Comparison of ENCODE assay signal across 10 mouse cellular contexts in genomic region chr7:142285130-142285835, GRCm38 (mm10). TPM values are rescaled to one million over a fixed set of nuclear protein-coding genes. Genes with fewer than 3 reads are reported as not detected.
DNase-seq lines count a peak whose midpoint lies in the region; ATAC-seq and TF ChIP-seq lines count a peak whose summit lies in the region.
"Had no signal": no experiment of that assay in that cellular context is flagged by ENCODE, and none has a peak within 500 bp of the region (broad histone marks: within the 10 kb centered on the region; RNA-seq: fewer than 3 reads in every experiment).

No protein-coding gene starts in this region.

- H3K36me3 ChIP-seq in embryonic facial prominence, embryonic 15.5 days = no peaks in the 10 kb centered on the region
- H3K36me3 ChIP-seq in lung, postnatal 0 days (ENCODE audit: insufficient read depth, low read length) = no peaks in the 10 kb centered on the region

- peaks cover 8% of the 10 kb centered on the region for H3K27me3 ChIP-seq in embryonic facial prominence, embryonic 15.5 days
- no peaks in the 10 kb centered on the region for H3K27me3 ChIP-seq in lung, postnatal 0 days (replicated peaks; ENCODE audit: insufficient read depth, low read length)

- no peak overlapping the region for H3K27ac ChIP-seq in embryonic facial prominence, embryonic 15.5 days (replicated peaks)
- H3K27ac ChIP-seq in lung, postnatal 0 days (ENCODE audit: low read length) = 0 out of 2 replicates have a peak overlapping the region, but pooled peaks have one; percentile 20

- 20% methylated on average over 23 of the region's 23 CpGs for WGBS in embryonic facial prominence, embryonic 15.5 days
- 16% methylated on average over 23 of the region's 23 CpGs for WGBS in lung, postnatal 0 days

- H3K4me2 ChIP-seq in embryonic facial prominence, embryonic 15.5 days (replicated peaks) = peak overlapping the region; percentile 60
- peak overlapping the region; percentile 77 for H3K4me2 ChIP-seq in lung, postnatal 0 days (replicated peaks; ENCODE audit: low read depth, low read length)

- H3K4me3 ChIP-seq in embryonic facial prominence, embryonic 15.5 days (replicated peaks) = peak overlapping the region; percentile 52
- H3K4me3 ChIP-seq in lung, postnatal 0 days (ENCODE audit: low read depth, low read length) = no peak overlapping the region; the same call in 1 of the 2 replicates

- 0 out of 2 replicates have a peak, but pooled peaks have one; percentile 3 for TF ChIP-seq EP300 in lung, postnatal 0 days (IDR thresholded peaks at IDR 0.05)

- peak; percentile 62 for TF ChIP-seq CTCF in lung, postnatal 0 days (IDR thresholded peaks at IDR 0.05)

- H3K9ac ChIP-seq in embryonic facial prominence, embryonic 15.5 days = no peak overlapping the region
- H3K9ac ChIP-seq in lung, postnatal 0 days (replicated peaks; ENCODE audit: low read depth) = no peak overlapping the region

- DNase-seq in urinary bladder, adult 18-20 months (ENCODE audit: low spot score in 2 of 2) = peak; percentile 10 to 26
- DNase-seq in urinary bladder, postnatal 10 days (ENCODE audit: low spot score) = no peak
- DNase-seq in heart, postnatal 4 days = peak; percentile 52
- peak; percentile 9 for DNase-seq in layer of hippocampus, adult 9-11 months
- peak; percentile 54 for DNase-seq in lung, postnatal 0 days (ENCODE audit: low spot score)
- peak; percentile 16 for DNase-seq in right cerebral cortex, postnatal 14 days
- DNase-seq in T-cell, adult 2 months (ENCODE audit: low spot score) = no peak

- H3K9me3 ChIP-seq in embryonic facial prominence, embryonic 15.5 days (replicated peaks) = no peaks in the 10 kb centered on the region
- H3K9me3 ChIP-seq in lung, postnatal 0 days (ENCODE audit: low read length) = no peaks in the 10 kb centered on the region

- peaks cover 7% of the 10 kb centered on the region; the same call in 1 of the 2 replicates for H3K4me1 ChIP-seq in embryonic facial prominence, embryonic 15.5 days
- no peaks in the 10 kb centered on the region for H3K4me1 ChIP-seq in lung, postnatal 0 days (ENCODE audit: insufficient read depth, low read depth, low read length)

- 0 out of 2 replicates have a peak, but pooled peaks have one; percentile 61 for ATAC-seq in embryonic facial prominence, embryonic 15.5 days (ENCODE audit: insufficient number of reproducible peaks, low FRiP score, low TSS enrichment, low read depth)
- peak; percentile 60 for ATAC-seq in lung, postnatal 0 days

RNA-seq across cellular contexts. Expression of gene Gm4559, which starts 11.1 kb away (rescaled TPM):
- 0.31 TPM in 1 of 2 replicates, not detected in the other for polyA plus RNA-seq in embryonic facial prominence, embryonic 15.5 days (2015; fragmentation: Nextera tagmentation; extraction: Ambion mirVana)
- total RNA-seq in heart, postnatal 4 days (2021) = not detected
- polyA plus RNA-seq in lung, postnatal 0 days (2015; fragmentation: Nextera tagmentation; extraction: Ambion mirVana) = not detected in 2 replicates
- total RNA-seq: left cerebral cortex, postnatal 36 days had no signal
- polyA plus RNA-seq: Patski had no signal

RNA-seq across cellular contexts. Expression of gene Krtap5-1, which starts 11.6 kb away (rescaled TPM):
- polyA plus RNA-seq in embryonic facial prominence, embryonic 15.5 days (2015; fragmentation: Nextera tagmentation; extraction: Ambion mirVana) = 0.56 TPM in 1 of 2 replicates, not detected in the other
- not detected for total RNA-seq in heart, postnatal 4 days (2021)
- polyA plus RNA-seq in lung, postnatal 0 days (2015; fragmentation: Nextera tagmentation; extraction: Ambion mirVana) = not detected in 2 replicates
- total RNA-seq: left cerebral cortex, postnatal 36 days had no signal
- polyA plus RNA-seq: Patski had no signal

RNA-seq across cellular contexts. Expression of gene Krtap5-4, which starts 18.1 kb away (rescaled TPM):
- polyA plus RNA-seq in embryonic facial prominence, embryonic 15.5 days (2015; fragmentation: Nextera tagmentation; extraction: Ambion mirVana) = 0.21 and 0.37 TPM in 2 replicates
- not detected for total RNA-seq in heart, postnatal 4 days (2021)
- polyA plus RNA-seq in lung, postnatal 0 days (2015; fragmentation: Nextera tagmentation; extraction: Ambion mirVana) = not detected in 2 replicates
- total RNA-seq: left cerebral cortex, postnatal 36 days had no signal
- polyA plus RNA-seq: Patski had no signal

RNA-seq across cellular contexts. Expression of gene Gm2431, which starts 27.1 kb away (rescaled TPM):
- not detected in 2 replicates for polyA plus RNA-seq in embryonic facial prominence, embryonic 15.5 days (2015; fragmentation: Nextera tagmentation; extraction: Ambion mirVana)
- total RNA-seq in heart, postnatal 4 days (2021) = not detected
- polyA plus RNA-seq in lung, postnatal 0 days (2015; fragmentation: Nextera tagmentation; extraction: Ambion mirVana) = not detected in 2 replicates
- total RNA-seq: left cerebral cortex, postnatal 36 days had no signal
- polyA plus RNA-seq: Patski had no signal

RNA-seq across cellular contexts. Expression of gene Gm40460, which starts 44.4 kb away (rescaled TPM):
- polyA plus RNA-seq in embryonic facial prominence, embryonic 15.5 days (2015; fragmentation: Nextera tagmentation; extraction: Ambion mirVana) = 0.40 and 1.0 TPM in 2 replicates
- total RNA-seq in heart, postnatal 4 days (2021) = not detected
- polyA plus RNA-seq in lung, postnatal 0 days (2015; fragmentation: Nextera tagmentation; extraction: Ambion mirVana) = not detected in 2 replicates
- total RNA-seq: left cerebral cortex, postnatal 36 days had no signal
- polyA plus RNA-seq: Patski had no signal

Comparison
In these comparisons a context has a peak if more than half of its experiments do, and no peak if none do; other contexts are left out.
1. DNase-seq: peak in urinary bladder, adult 18-20 months (2 of 2), heart, postnatal 4 days (single experiment), layer of hippocampus, adult 9-11 months (single experiment), lung, postnatal 0 days (single experiment) and right cerebral cortex, postnatal 14 days (single experiment); none in urinary bladder, postnatal 10 days (single experiment) and T-cell, adult 2 months (single experiment).